Mouse (Mus musculus) embryonic fibroblast, embryonic 13.5 days (primary cell): ENCODE measurements at regions not wholly inside any gene's neighbourhood (a gene's known extent, or its start where the extent isn't known, plus 50 kb on each side); places are given as distances from the start of the nearest gene placed in this dataset.

Source experiments
- CTCF ChIP-seq: IDR thresholded peaks from 2 replicates; pipeline ENCODE4 v1.5.1; 2011; ENCODE audit warnings: mild to moderate bottlenecking, control low read depth, low read length, moderate library complexity, borderline replicate concordance; ENCODE audit not compliant: insufficient read depth
- POLR2A ChIP-seq: IDR thresholded peaks from 2 replicates; pipeline ENCODE4 v1.6.1; 2011; ENCODE audit warnings: low read depth, mild to moderate bottlenecking, control low read depth, low read length, moderate library complexity

DNA sequence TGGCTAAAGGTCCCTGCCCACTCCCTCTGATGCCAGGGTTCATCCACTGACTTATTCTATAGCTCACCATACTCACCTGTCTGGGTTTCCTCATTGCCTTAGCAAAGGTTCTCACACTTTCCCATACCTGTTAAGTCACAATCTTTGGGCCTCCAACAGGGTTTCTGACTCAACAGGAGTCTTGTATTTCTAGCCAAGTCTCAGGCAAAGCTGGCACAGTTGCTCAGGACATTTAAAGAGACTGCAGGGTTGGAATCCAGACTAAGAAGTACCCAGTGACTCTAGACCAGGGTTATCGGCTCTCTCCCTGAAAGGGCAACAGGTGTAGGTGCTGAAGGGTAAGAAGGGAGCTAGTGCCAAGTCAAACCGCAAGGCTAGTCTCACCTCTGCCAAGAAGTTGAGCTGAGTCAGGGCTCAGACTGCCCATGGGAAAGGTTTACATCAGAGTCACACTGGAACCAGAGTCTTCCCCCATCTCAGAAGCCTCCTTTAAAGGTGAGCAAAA lies 622.4 kb downstream of the Rnf144a start:
- TF ChIP-seq CTCF (no peak), POLR2A (no peak)
